Mouse (Mus musculus) liver, adult (tissue): ENCODE data around the gene Cldn11.

Experiments
- GATA4 ChIP-seq: IDR thresholded peaks from 2 replicates; pipeline ENCODE4 v1.6.1; 2014; ENCODE audit warnings: mild to moderate bottlenecking, low read length; ENCODE audit not compliant: insufficient replicate concordance

Gene Cldn11

GRCm38 (mm10) chr3:31208458-31208994, 58.8 kb downstream of the Cldn11 start:
- no peak for TF ChIP-seq GATA4

- TF ChIP-seq GATA4 = no peak
These were observed 59.3 kb downstream of the Cldn11 start for GRCm38 (mm10) chr3:31209001-31209400.

DNA sequence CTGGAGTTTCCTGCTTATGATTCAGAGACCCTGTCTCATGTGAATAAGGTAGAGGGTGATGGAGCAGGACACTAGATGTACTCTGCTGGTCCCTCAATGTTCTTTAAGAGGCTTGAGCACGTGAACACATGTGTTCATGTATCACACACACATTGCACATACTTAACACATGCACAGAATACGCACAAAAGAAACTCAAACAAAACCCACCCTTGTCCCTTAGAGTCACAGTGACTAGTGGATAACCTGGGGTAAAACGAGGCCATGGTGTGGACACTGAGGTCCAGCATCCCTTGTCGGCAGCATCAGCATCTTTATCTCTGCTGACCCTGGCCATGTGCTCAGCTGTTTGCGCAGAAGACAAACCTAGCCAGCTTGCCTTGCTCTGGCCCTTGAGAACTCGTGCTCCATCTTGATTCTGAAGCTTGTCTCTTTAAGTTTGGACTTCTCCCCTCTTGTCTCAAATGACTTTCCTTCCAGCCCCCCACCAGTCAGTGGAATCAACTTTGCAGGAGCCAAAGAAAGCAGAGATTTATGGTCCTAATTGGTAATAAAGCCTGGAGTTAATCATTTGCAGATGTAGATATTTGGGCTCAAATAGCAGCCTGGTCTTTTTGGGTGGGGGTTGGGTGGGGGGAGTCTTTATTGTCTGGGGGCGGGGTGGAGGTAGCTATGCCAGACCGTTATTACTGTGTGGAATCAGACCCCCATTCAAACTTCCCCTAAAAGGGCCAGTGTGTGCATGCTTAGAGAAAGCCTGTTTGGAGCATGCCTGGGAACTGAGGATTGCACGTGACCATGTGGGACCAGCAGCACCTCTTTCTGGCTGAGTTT, 62.7 kb downstream of the Cldn11 start:
- TF ChIP-seq GATA4 = no peak

- no peak for TF ChIP-seq GATA4
These were observed 64.1 kb downstream of the Cldn11 start for GRCm38 (mm10) chr3:31213802-31214201.
